Comparison of ENCODE assay signal across 7 mouse cellular contexts in genomic region chr12:85269821-85270220, GRCm38 (mm10). TPM values are rescaled to one million over a fixed set of nuclear protein-coding genes. Genes with fewer than 3 reads are reported as not detected.
DNase-seq lines count a peak whose midpoint lies in the region; ATAC-seq lines count a peak whose summit lies in the region.

No protein-coding gene starts in this region.

- peak overlapping the region; percentile 69 for H3K9ac ChIP-seq in forebrain, embryonic 13.5 days
- peak overlapping the region; percentile 53; the same call in 1 of the 2 replicates for H3K9ac ChIP-seq in limb, embryonic 15.5 days
- peak overlapping the region; percentile 63; the same call in 1 of the 2 replicates for H3K9ac ChIP-seq in stomach, embryonic 15.5 days

- no peak for ATAC-seq in megakaryocyte, adult 5-6 weeks (ENCODE audit: poor library complexity, severe bottlenecking)
- ATAC-seq in forebrain, embryonic 13.5 days: peak; percentile 43
- ATAC-seq in limb, embryonic 15.5 days (ENCODE audit: insufficient number of reproducible peaks, low FRiP score, low TSS enrichment, low read depth): no peak
- ATAC-seq in stomach, embryonic 15.5 days (ENCODE audit: insufficient read depth, low FRiP score, low read depth): no peak

- peaks cover 4% of the 10 kb centered on the region for H3K9me3 ChIP-seq in megakaryocyte, embryonic 14.5 days
- no peaks in the 10 kb centered on the region for H3K9me3 ChIP-seq in forebrain, embryonic 13.5 days (replicated peaks)
- no peaks in the 10 kb centered on the region for H3K9me3 ChIP-seq in limb, embryonic 15.5 days
- no peaks in the 10 kb centered on the region for H3K9me3 ChIP-seq in stomach, embryonic 15.5 days

- peak overlapping the region; percentile 83 for H3K27ac ChIP-seq in forebrain, embryonic 13.5 days
- peak overlapping the region; percentile 87 for H3K27ac ChIP-seq in limb, embryonic 15.5 days
- H3K27ac ChIP-seq in stomach, embryonic 15.5 days: peak overlapping the region; percentile 75

- 57% methylated on average over 3 of the region's 3 CpGs for WGBS in forebrain, embryonic 13.5 days
- WGBS in limb, embryonic 15.5 days: 34% methylated on average over 3 of the region's 3 CpGs
- WGBS in stomach, embryonic 15.5 days: 55% methylated on average over 3 of the region's 3 CpGs

- no peaks in the 10 kb centered on the region for H3K27me3 ChIP-seq in megakaryocyte, embryonic 14.5 days (replicated peaks)
- no peaks in the 10 kb centered on the region for H3K27me3 ChIP-seq in forebrain, embryonic 13.5 days
- H3K27me3 ChIP-seq in limb, embryonic 15.5 days: no peaks in the 10 kb centered on the region
- no peaks in the 10 kb centered on the region for H3K27me3 ChIP-seq in stomach, embryonic 15.5 days (replicated peaks)

- H3K4me3 ChIP-seq in megakaryocyte, embryonic 14.5 days (replicated peaks): peak overlapping the region; percentile 94
- peak overlapping the region; percentile 59 for H3K4me3 ChIP-seq in forebrain, embryonic 13.5 days
- H3K4me3 ChIP-seq in limb, embryonic 15.5 days: peak overlapping the region; percentile 52
- H3K4me3 ChIP-seq in stomach, embryonic 15.5 days (replicated peaks): peak overlapping the region; percentile 59

- peak overlapping the region; percentile 60 for H3K4me2 ChIP-seq in forebrain, embryonic 13.5 days
- peak overlapping the region; percentile 51 for H3K4me2 ChIP-seq in limb, embryonic 15.5 days
- H3K4me2 ChIP-seq in stomach, embryonic 15.5 days: peak overlapping the region; percentile 68

- H3K36me3 ChIP-seq in megakaryocyte, embryonic 14.5 days (replicated peaks; ENCODE audit: low read length): peaks cover 32% of the 10 kb centered on the region
- H3K36me3 ChIP-seq in forebrain, embryonic 13.5 days (ENCODE audit: poor library complexity, severe bottlenecking): peaks cover 20% of the 10 kb centered on the region
- H3K36me3 ChIP-seq in limb, embryonic 15.5 days: 0 out of 2 replicates have a peak, but pooled peaks cover 2% of the 10 kb centered on the region
- no peaks in the 10 kb centered on the region; the same call in 1 of the 2 replicates for H3K36me3 ChIP-seq in stomach, embryonic 15.5 days

- no peak for DNase-seq in urinary bladder, postnatal 36 days (ENCODE audit: low spot score in 2 of 2)
- DNase-seq in urinary bladder, postnatal 10 days (ENCODE audit: low spot score): no peak

- H3K4me1 ChIP-seq in megakaryocyte, embryonic 14.5 days: peaks cover 19% of the 10 kb centered on the region
- peaks cover 5% of the 10 kb centered on the region for H3K4me1 ChIP-seq in forebrain, embryonic 13.5 days
- H3K4me1 ChIP-seq in limb, embryonic 15.5 days: peaks cover 25% of the 10 kb centered on the region; the same call in 1 of the 2 replicates
- peaks cover 4% of the 10 kb centered on the region; the same call in 1 of the 2 replicates for H3K4me1 ChIP-seq in stomach, embryonic 15.5 days

RNA-seq across cellular contexts. Expression of gene Mlh3, which starts 0.6 kb away (rescaled TPM):
- polyA plus RNA-seq in megakaryocyte, embryonic 14.5 days (2012; ENCODE audit: insufficient read depth, low replicate concordance): 0.96 TPM in 1 of 2 replicates, not detected in the other
- 3.7 and 4.1 TPM in 2 replicates for total RNA-seq in megakaryocyte, adult 5-6 weeks (2015)
- 6.6 and 7.1 TPM in 2 replicates for total RNA-seq in megakaryocyte, adult 5-6 weeks (2017)
- polyA plus RNA-seq in forebrain, embryonic 13.5 days (2015; fragmentation: Nextera tagmentation; extraction: Ambion mirVana): 7.5 and 9.8 TPM in 2 replicates
- polyA plus RNA-seq in limb, embryonic 15.5 days (2015; fragmentation: Nextera tagmentation; extraction: Ambion mirVana): 8.1 and 9.4 TPM in 2 replicates
- polyA plus RNA-seq in stomach, embryonic 15.5 days (2015; fragmentation: Nextera tagmentation; extraction: Ambion mirVana): 6.8 and 7.1 TPM in 2 replicates

RNA-seq across cellular contexts. Expression of gene Acyp1, which starts 18.4 kb away (rescaled TPM):
- 29.0 TPM in 1 of 2 replicates, not detected in the other for polyA plus RNA-seq in megakaryocyte, embryonic 14.5 days (2012; ENCODE audit: insufficient read depth, low replicate concordance)
- total RNA-seq in megakaryocyte, adult 5-6 weeks (2015): 40.9 and 41.2 TPM in 2 replicates
- 26.2 and 49.4 TPM in 2 replicates for total RNA-seq in megakaryocyte, adult 5-6 weeks (2017)
- 69.2 and 75.7 TPM in 2 replicates for polyA plus RNA-seq in forebrain, embryonic 13.5 days (2015; fragmentation: Nextera tagmentation; extraction: Ambion mirVana)
- polyA plus RNA-seq in limb, embryonic 15.5 days (2015; fragmentation: Nextera tagmentation; extraction: Ambion mirVana): 41.8 and 42.0 TPM in 2 replicates
- polyA plus RNA-seq in stomach, embryonic 15.5 days (2015; fragmentation: Nextera tagmentation; extraction: Ambion mirVana): 52.6 and 55.6 TPM in 2 replicates

RNA-seq across cellular contexts. Expression of gene Zc2hc1c, which starts 18.6 kb away (rescaled TPM):
- polyA plus RNA-seq in megakaryocyte, embryonic 14.5 days (2012; ENCODE audit: insufficient read depth, low replicate concordance): not detected in 2 replicates
- total RNA-seq in megakaryocyte, adult 5-6 weeks (2015): not detected in 2 replicates
- 0.04 TPM in 1 of 2 replicates, not detected in the other for total RNA-seq in megakaryocyte, adult 5-6 weeks (2017)
- polyA plus RNA-seq in forebrain, embryonic 13.5 days (2015; fragmentation: Nextera tagmentation; extraction: Ambion mirVana): 1.0 and 1.4 TPM in 2 replicates
- polyA plus RNA-seq in limb, embryonic 15.5 days (2015; fragmentation: Nextera tagmentation; extraction: Ambion mirVana): 1.9 and 2.2 TPM in 2 replicates
- polyA plus RNA-seq in stomach, embryonic 15.5 days (2015; fragmentation: Nextera tagmentation; extraction: Ambion mirVana): 2.2 TPM in 2 replicates

RNA-seq across cellular contexts. Expression of gene Eif2b2, which starts 50.5 kb away (rescaled TPM):
- polyA plus RNA-seq in megakaryocyte, embryonic 14.5 days (2012; ENCODE audit: insufficient read depth, low replicate concordance): 17.9 and 151 TPM in 2 replicates
- total RNA-seq in megakaryocyte, adult 5-6 weeks (2015): 26.4 and 33.8 TPM in 2 replicates
- total RNA-seq in megakaryocyte, adult 5-6 weeks (2017): 43.8 and 68.9 TPM in 2 replicates
- 93.1 and 100 TPM in 2 replicates for polyA plus RNA-seq in forebrain, embryonic 13.5 days (2015; fragmentation: Nextera tagmentation; extraction: Ambion mirVana)
- polyA plus RNA-seq in limb, embryonic 15.5 days (2015; fragmentation: Nextera tagmentation; extraction: Ambion mirVana): 79.4 and 83.8 TPM in 2 replicates
- 76.7 and 78.1 TPM in 2 replicates for polyA plus RNA-seq in stomach, embryonic 15.5 days (2015; fragmentation: Nextera tagmentation; extraction: Ambion mirVana)
